ENCODE assay signal across 29 mouse cellular contexts in genomic region chr10:92605646-92606045, GRCm38 (mm10).
DNase-seq lines count a peak whose midpoint lies in the region; ATAC-seq lines count a peak whose summit lies in the region.
"Had no signal": no experiment of that assay in that cellular context is flagged by ENCODE, and none has a peak within 500 bp of the region (broad histone marks: within the 10 kb centered on the region; RNA-seq: fewer than 3 reads in every experiment).

No protein-coding gene starts in this region.

- no peaks in the 10 kb centered on the region for H3K36me3 ChIP-seq in forebrain, embryonic 11.5 days (ENCODE audit: control insufficient read depth, insufficient read depth, low read length)
- no peaks in the 10 kb centered on the region for H3K36me3 ChIP-seq in forebrain, embryonic 16.5 days (ENCODE audit: control insufficient read depth, insufficient read depth)
- no peaks in the 10 kb centered on the region for H3K36me3 ChIP-seq in midbrain, embryonic 11.5 days (ENCODE audit: control insufficient read depth, insufficient read depth, low read length)
- no peaks in the 10 kb centered on the region for H3K36me3 ChIP-seq in midbrain, embryonic 14.5 days (ENCODE audit: control insufficient read depth, insufficient read depth, low read length)
- H3K36me3 ChIP-seq in limb, embryonic 10.5 days: no peaks in the 10 kb centered on the region
- no peaks in the 10 kb centered on the region for H3K36me3 ChIP-seq in liver, embryonic 12.5 days
- H3K36me3 ChIP-seq: embryonic facial prominence, embryonic 12.5 days; embryonic facial prominence, embryonic 15.5 days; G1E; heart, embryonic 12.5 days; heart, embryonic 15.5 days; hindbrain, embryonic 10.5 days; hindbrain, embryonic 13.5 days had no signal

- peak; percentile 58; the same call in 1 of the 2 replicates for ATAC-seq in forebrain, embryonic 11.5 days (replicated peaks; ENCODE audit: low FRiP score)
- no peak for ATAC-seq in forebrain, embryonic 16.5 days
- no peak for ATAC-seq in midbrain, embryonic 11.5 days (ENCODE audit: low FRiP score)
- ATAC-seq in midbrain, embryonic 14.5 days (ENCODE audit: low FRiP score, low TSS enrichment): no peak
- no peak for ATAC-seq in liver, embryonic 12.5 days
- ATAC-seq: forebrain, embryonic 14.5 days; hindbrain, postnatal 0 days; Patski had no signal

- no peak overlapping the region for H3K27ac ChIP-seq in forebrain, embryonic 11.5 days (ENCODE audit: low read depth, low read length)
- H3K27ac ChIP-seq in forebrain, embryonic 16.5 days (ENCODE audit: low read length): no peak overlapping the region
- no peak overlapping the region for H3K27ac ChIP-seq in midbrain, embryonic 11.5 days (ENCODE audit: low read depth, low read length)
- no peak overlapping the region for H3K27ac ChIP-seq in midbrain, embryonic 14.5 days (replicated peaks; ENCODE audit: low read depth, low read length)
- 0 out of 2 replicates have a peak overlapping the region, but pooled peaks have one; percentile 19 for H3K27ac ChIP-seq in limb, embryonic 10.5 days
- H3K27ac ChIP-seq in liver, embryonic 12.5 days: no peak overlapping the region
- H3K27ac ChIP-seq: embryonic facial prominence, embryonic 12.5 days; embryonic facial prominence, embryonic 15.5 days; heart, embryonic 15.5 days; hindbrain, embryonic 10.5 days; hindbrain, embryonic 13.5 days; hindbrain, postnatal 0 days had no signal

- H3K9me3 ChIP-seq in forebrain, embryonic 11.5 days (ENCODE audit: control insufficient read depth, low read length): no peaks in the 10 kb centered on the region
- H3K9me3 ChIP-seq in forebrain, embryonic 16.5 days (ENCODE audit: control insufficient read depth, low read length): no peaks in the 10 kb centered on the region
- H3K9me3 ChIP-seq in midbrain, embryonic 11.5 days (ENCODE audit: control insufficient read depth, low read length): no peaks in the 10 kb centered on the region
- no peaks in the 10 kb centered on the region for H3K9me3 ChIP-seq in midbrain, embryonic 14.5 days (ENCODE audit: control insufficient read depth, low read length)
- H3K9me3 ChIP-seq in limb, embryonic 10.5 days (replicated peaks): no peaks in the 10 kb centered on the region
- no peaks in the 10 kb centered on the region for H3K9me3 ChIP-seq in liver, embryonic 12.5 days (replicated peaks)
- H3K9me3 ChIP-seq: embryonic facial prominence, embryonic 12.5 days; embryonic facial prominence, embryonic 15.5 days; G1E; heart, embryonic 12.5 days; heart, embryonic 15.5 days; hindbrain, embryonic 10.5 days; hindbrain, embryonic 13.5 days had no signal

- H3K9ac ChIP-seq in forebrain, embryonic 11.5 days (ENCODE audit: low read length): no peak overlapping the region
- H3K9ac ChIP-seq in forebrain, embryonic 16.5 days (replicated peaks; ENCODE audit: low read depth, low read length): no peak overlapping the region
- no peak overlapping the region for H3K9ac ChIP-seq in midbrain, embryonic 11.5 days (ENCODE audit: low read length)
- H3K9ac ChIP-seq in midbrain, embryonic 14.5 days (replicated peaks; ENCODE audit: low read length): no peak overlapping the region
- H3K9ac ChIP-seq in liver, embryonic 12.5 days: no peak overlapping the region
- H3K9ac ChIP-seq: embryonic facial prominence, embryonic 12.5 days; embryonic facial prominence, embryonic 15.5 days; heart, embryonic 12.5 days; heart, embryonic 15.5 days; hindbrain, embryonic 13.5 days had no signal

- DNase-seq in forebrain, embryonic 11.5 days (ENCODE audit: low spot score): no peak
- DNase-seq in midbrain, embryonic 11.5 days (ENCODE audit: low spot score, missing footprints): peak; percentile 53
- DNase-seq in midbrain, embryonic 14.5 days: no peak
- DNase-seq in limb, embryonic 10.5 days (ENCODE audit: low spot score): no peak
- DNase-seq in lung, postnatal 36 days: no peak
- DNase-seq: adrenal gland, postnatal 10 days; adrenal gland, postnatal 36 days; B cell, adult 2 months; cerebellum, adult 11 months; cerebellum, adult 2 months; cerebellum, adult 9-11 months; cerebellum, postnatal 25 days; gastrocnemius, postnatal 10 days; gastrocnemius, postnatal 36 days; heart, postnatal 10 days; heart, postnatal 36 days had no signal

- H3K4me3 ChIP-seq in forebrain, embryonic 11.5 days (ENCODE audit: low read depth, low read length): no peak overlapping the region
- no peak overlapping the region for H3K4me3 ChIP-seq in forebrain, embryonic 16.5 days (replicated peaks; ENCODE audit: low read length)
- H3K4me3 ChIP-seq in midbrain, embryonic 11.5 days (ENCODE audit: low read depth, low read length): no peak overlapping the region
- no peak overlapping the region for H3K4me3 ChIP-seq in midbrain, embryonic 14.5 days (replicated peaks; ENCODE audit: low read depth, low read length)
- H3K4me3 ChIP-seq in limb, embryonic 10.5 days: no peak overlapping the region
- H3K4me3 ChIP-seq in liver, embryonic 12.5 days: no peak overlapping the region
- H3K4me3 ChIP-seq: embryonic facial prominence, embryonic 12.5 days; embryonic facial prominence, embryonic 15.5 days; heart, embryonic 12.5 days; heart, embryonic 15.5 days; hindbrain, embryonic 10.5 days; hindbrain, embryonic 13.5 days had no signal

- H3K4me2 ChIP-seq in forebrain, embryonic 11.5 days (ENCODE audit: low read depth, low read length, severe bottlenecking): no peak overlapping the region
- H3K4me2 ChIP-seq in forebrain, embryonic 16.5 days (ENCODE audit: low read length): no peak overlapping the region
- H3K4me2 ChIP-seq in midbrain, embryonic 11.5 days: no peak overlapping the region
- H3K4me2 ChIP-seq in midbrain, embryonic 14.5 days (ENCODE audit: low read length): no peak overlapping the region
- no peak overlapping the region for H3K4me2 ChIP-seq in liver, embryonic 12.5 days
- H3K4me2 ChIP-seq: embryonic facial prominence, embryonic 12.5 days; embryonic facial prominence, embryonic 15.5 days; heart, embryonic 12.5 days; heart, embryonic 15.5 days; hindbrain, embryonic 13.5 days had no signal

- H3K27me3 ChIP-seq in forebrain, embryonic 11.5 days (ENCODE audit: control insufficient read depth, insufficient read depth, low read length): peaks cover 6% of the 10 kb centered on the region; the same call in 1 of the 2 replicates
- H3K27me3 ChIP-seq in forebrain, embryonic 16.5 days (replicated peaks; ENCODE audit: control insufficient read depth, insufficient read depth, low read length): peaks cover 24% of the 10 kb centered on the region; the same call in 1 of the 2 replicates
- H3K27me3 ChIP-seq in midbrain, embryonic 11.5 days (ENCODE audit: control insufficient read depth, insufficient read depth, low read length): no peaks in the 10 kb centered on the region
- no peaks in the 10 kb centered on the region for H3K27me3 ChIP-seq in midbrain, embryonic 14.5 days (ENCODE audit: control insufficient read depth, insufficient read depth, low read length)
- no peaks in the 10 kb centered on the region for H3K27me3 ChIP-seq in limb, embryonic 10.5 days (ENCODE audit: low read depth, poor library complexity, severe bottlenecking)
- H3K27me3 ChIP-seq in liver, embryonic 12.5 days (replicated peaks): no peaks in the 10 kb centered on the region
- H3K27me3 ChIP-seq: CH12.LX; embryonic facial prominence, embryonic 12.5 days; embryonic facial prominence, embryonic 15.5 days; heart, embryonic 15.5 days; hindbrain, embryonic 13.5 days; Patski had no signal

- peaks cover 9% of the 10 kb centered on the region; the same call in 1 of the 2 replicates for H3K4me1 ChIP-seq in forebrain, embryonic 11.5 days (replicated peaks; ENCODE audit: control insufficient read depth, insufficient read depth, low read length)
- H3K4me1 ChIP-seq in forebrain, embryonic 16.5 days (replicated peaks; ENCODE audit: control insufficient read depth, insufficient read depth, low read length): no peaks in the 10 kb centered on the region; the same call in 1 of the 2 replicates
- peaks cover 2% of the 10 kb centered on the region; the same call in 1 of the 2 replicates for H3K4me1 ChIP-seq in midbrain, embryonic 11.5 days (ENCODE audit: control insufficient read depth, insufficient read depth, low read length)
- no peaks in the 10 kb centered on the region for H3K4me1 ChIP-seq in midbrain, embryonic 14.5 days (ENCODE audit: control insufficient read depth, insufficient read depth, low read length)
- H3K4me1 ChIP-seq in limb, embryonic 10.5 days: peaks cover 23% of the 10 kb centered on the region
- H3K4me1 ChIP-seq in liver, embryonic 12.5 days: no peaks in the 10 kb centered on the region
- H3K4me1 ChIP-seq: embryonic facial prominence, embryonic 12.5 days; embryonic facial prominence, embryonic 15.5 days; heart, embryonic 12.5 days; heart, embryonic 15.5 days had no signal

- 8% methylated on average over 3 of the region's 3 CpGs for WGBS in forebrain, embryonic 11.5 days
- 6% methylated on average over 3 of the region's 3 CpGs for WGBS in forebrain, embryonic 16.5 days
- 30% methylated on average over 3 of the region's 3 CpGs for WGBS in midbrain, embryonic 11.5 days
- WGBS in midbrain, embryonic 14.5 days: 25% methylated on average over 3 of the region's 3 CpGs
- WGBS in limb, embryonic 10.5 days: 40% methylated on average over 3 of the region's 3 CpGs
- 75% methylated on average over 3 of the region's 3 CpGs for WGBS in liver, embryonic 12.5 days (ENCODE audit: insufficient replicate concordance)
